Mouse (Mus musculus) G1E (cell line): ENCODE measurements around the gene Nhsl2.

Experiments
- CTCF ChIP-seq: IDR thresholded peaks from 2 replicates; pipeline ENCODE4 v1.5.1; 2012; ENCODE audit warnings: low read depth, low read length, inconsistent platforms, mixed read lengths
- GATA2 ChIP-seq: IDR thresholded peaks from 2 replicates; pipeline ENCODE4 v1.6.1; 2012; ENCODE audit warnings: low read depth, low read length, inconsistent platforms, borderline replicate concordance
- TAL1 ChIP-seq: conservative IDR thresholded peaks from 2 replicates; pipeline ENCODE4 v1.6.1; 2012; ENCODE audit warnings: low read depth, low read length, inconsistent platforms, mixed read lengths

GRCm38 (mm10) chrX:102059437-102059836, 210.3 kb downstream of the Nhsl2 start:
- TF ChIP-seq CTCF: no peak
- no peak for TF ChIP-seq GATA2
- TF ChIP-seq TAL1: no peak
